Mouse (Mus musculus): Measurements from ENCODE around the gene Gm29582. TPM values are rescaled to one million over a fixed set of nuclear protein-coding genes. Genes with fewer than 3 reads are reported as not detected.
"Not testable (repeated sequence)": the region's sequence is repeated elsewhere in the genome, so short reads cannot be mapped to it uniquely, and the experiment has no call there.

The Gm29582 gene
- polyA plus RNA-seq (2012; rRNA removed) = not detected in 2 replicates

DNA sequence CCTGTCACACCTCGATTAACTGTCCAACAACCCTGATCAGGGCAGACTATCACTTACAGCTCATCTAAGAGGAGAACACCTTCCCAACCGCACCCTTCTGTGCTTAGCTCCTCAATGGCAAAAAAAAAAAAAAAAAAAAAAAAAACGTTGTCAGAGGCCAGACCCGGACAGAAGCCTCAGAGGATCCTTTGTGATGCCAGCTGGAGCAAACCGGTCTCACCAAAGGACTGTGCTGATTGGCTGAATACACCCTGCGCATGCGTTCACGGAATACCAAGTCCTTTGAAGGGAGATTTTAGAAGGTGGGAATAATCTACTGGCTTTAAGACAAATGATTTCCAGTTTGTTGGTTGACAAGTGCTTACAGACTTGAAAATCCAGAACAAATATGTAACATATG is at the start of gene Gm29582:
TSS of gene Gm29582 (minus strand) at position 101 of the 400 bp plus-strand sequence.
- not testable (repeated sequence) for H3K4me3 ChIP-seq (ENCODE audit: insufficient read depth, low read length); H3K27ac ChIP-seq (ENCODE audit: insufficient read depth, low read length); H3K4me1 ChIP-seq (ENCODE audit: control insufficient read depth, insufficient read depth, low read length)
